Mouse (Mus musculus): ENCODE measurements at regions not wholly inside any gene's neighbourhood (a gene's known extent, or its start where the extent isn't known, plus 50 kb on each side); places are given as distances from the start of the nearest gene placed in this dataset.

- no peak for TF ChIP-seq CTCF (IDR thresholded peaks at IDR 0.05; ENCODE audit: borderline replicate concordance, insufficient read depth, low read depth, low read length)
- TF ChIP-seq POLR2A (IDR thresholded peaks at IDR 0.05; ENCODE audit: borderline replicate concordance, insufficient read depth, low read length), result no peak
Observed at GRCm38 (mm10) chr14:91889141-91889631, 2001.3 kb downstream of the Pcdh9 start.

All from cerebellum, adult 2 months (tissue).